Mouse (Mus musculus): Measurements from ENCODE around the gene Adtrp. TPM values are rescaled to one million over a fixed set of nuclear protein-coding genes. Genes with fewer than 3 reads are reported as not detected.
A peak's percentile ranks its signal among the peaks of the same experiment; 100 is the strongest.

The Adtrp gene
- 0.45 TPM in 1 of 2 replicates, not detected in the other for polyA plus RNA-seq (2014; fragmentation: Nextera tagmentation; extraction: Ambion mirVana)

DNA sequence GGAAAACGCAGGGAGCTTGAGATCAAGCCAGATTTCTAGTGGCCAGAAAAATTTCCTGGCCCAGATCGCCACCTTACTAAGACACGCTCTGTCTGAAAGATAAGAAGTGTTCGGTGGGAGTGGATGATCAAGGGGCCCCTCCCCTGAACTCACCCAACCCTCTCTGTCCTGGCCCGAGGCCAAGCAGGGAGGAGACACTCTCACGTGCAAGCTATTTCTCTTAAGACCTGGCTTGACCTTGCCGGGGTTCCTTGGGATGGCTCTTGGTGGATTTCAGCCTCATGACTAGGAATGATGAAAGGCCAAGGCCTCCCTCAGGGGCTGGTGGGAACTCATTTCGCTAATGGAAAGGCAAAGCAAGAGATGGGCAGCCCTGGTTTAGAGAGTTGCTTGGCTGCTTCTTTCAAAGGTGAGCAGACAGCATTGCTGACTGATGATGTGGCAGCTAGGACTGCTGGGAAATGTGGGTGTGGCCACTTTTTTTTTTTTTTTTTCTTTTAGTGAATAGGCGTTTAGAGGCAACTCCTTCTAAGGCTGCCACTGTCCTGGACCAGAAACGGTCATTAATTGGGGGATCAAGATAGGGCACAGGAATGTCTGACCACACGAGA lies at the start of gene Adtrp:
Gene Adtrp (minus strand): TSS at position 169 of the 611 bp plus-strand sequence.
- ATAC-seq (replicated peaks; ENCODE audit: insufficient number of reproducible peaks, low FRiP score, low TSS enrichment, low read depth) = no peak
- 74% methylated on average over 11 of the region's 11 CpGs for WGBS
- H3K4me1 ChIP-seq (ENCODE audit: control insufficient read depth, insufficient read depth, low read length) = no peaks in the 10 kb centered on the region

DNA sequence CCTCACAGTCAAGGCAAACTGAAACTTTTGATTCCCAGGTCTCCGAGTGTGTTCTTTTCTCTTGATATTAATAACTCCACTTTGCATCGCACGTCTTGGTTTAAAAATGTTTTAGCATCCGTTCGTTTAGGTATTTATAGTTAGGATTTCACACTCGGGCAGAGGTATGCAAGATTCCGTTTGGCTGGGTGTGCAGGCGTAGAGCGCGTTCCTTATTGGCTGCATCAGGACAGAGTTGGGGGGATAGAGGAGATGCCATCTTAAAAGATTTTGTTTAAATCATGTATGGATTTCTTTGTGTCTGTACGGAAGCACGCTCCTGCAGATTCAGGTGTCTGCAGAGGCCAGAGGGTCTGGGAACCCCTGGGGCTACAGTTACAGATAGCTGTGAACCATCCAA lies 44.5 kb upstream of the Adtrp start:
- H3K4me2 ChIP-seq (ENCODE audit: low read depth, low read length) = no peak overlapping the region
- DNase-seq (ENCODE audit: low spot score) = no peak
- 93% methylated on average over 12 of the region's 12 CpGs for WGBS
- H3K4me3 ChIP-seq (ENCODE audit: low read depth, low read length) = no peak overlapping the region
- no peaks in the 10 kb centered on the region for H3K4me1 ChIP-seq (ENCODE audit: control insufficient read depth, insufficient read depth, low read length)
- H3K36me3 ChIP-seq (replicated peaks; ENCODE audit: control insufficient read depth, insufficient read depth, low read depth, low read length) = no peaks in the 10 kb centered on the region
- H3K27ac ChIP-seq (replicated peaks; ENCODE audit: low read depth, low read length) = no peak overlapping the region
- no peaks in the 10 kb centered on the region for H3K9me3 ChIP-seq (replicated peaks; ENCODE audit: control insufficient read depth, low read length)
- H3K9ac ChIP-seq (replicated peaks; ENCODE audit: low read length) = no peak overlapping the region
- ATAC-seq (replicated peaks; ENCODE audit: insufficient number of reproducible peaks, low FRiP score, low TSS enrichment, low read depth) = no peak
- no peaks in the 10 kb centered on the region for H3K27me3 ChIP-seq (ENCODE audit: control insufficient read depth, insufficient read depth, low read length)

More for the DNA sequence above, at the start of gene Adtrp:
- Histone ChIP-seq H3K9ac (replicated peaks; ENCODE audit: low read length) (no peak within 1 kb of the TSS), H3K9me3 (replicated peaks; ENCODE audit: control insufficient read depth, low read length) (no peaks in the 10 kb centered on the region), H3K36me3 (replicated peaks; ENCODE audit: control insufficient read depth, insufficient read depth, low read depth, low read length) (no peaks in the 10 kb centered on the region), H3K4me2 (ENCODE audit: low read depth, low read length) (no peak within 1 kb of the TSS), H3K27ac (replicated peaks; ENCODE audit: low read depth, low read length) (no peak within 1 kb of the TSS), H3K4me3 (ENCODE audit: low read depth, low read length) (no peak within 1 kb of the TSS), H3K27me3 (ENCODE audit: control insufficient read depth, insufficient read depth, low read length) (no peaks in the 10 kb centered on the region)
- peak; percentile 10 for DNase-seq (ENCODE audit: low spot score)

GRCm38 (mm10) chr13:41890618-41891017 lies 43.1 kb upstream of the Adtrp start:
- Histone ChIP-seq H3K27me3 (ENCODE audit: control insufficient read depth, insufficient read depth, low read length) (no peaks in the 10 kb centered on the region), H3K4me1 (ENCODE audit: control insufficient read depth, insufficient read depth, low read length) (no peaks in the 10 kb centered on the region), H3K9me3 (replicated peaks; ENCODE audit: control insufficient read depth, low read length) (no peaks in the 10 kb centered on the region), H3K27ac (replicated peaks; ENCODE audit: low read depth, low read length) (no peak overlapping the region), H3K4me3 (ENCODE audit: low read depth, low read length) (no peak overlapping the region), H3K36me3 (replicated peaks; ENCODE audit: control insufficient read depth, insufficient read depth, low read depth, low read length) (no peaks in the 10 kb centered on the region), H3K4me2 (ENCODE audit: low read depth, low read length) (no peak overlapping the region), H3K9ac (replicated peaks; ENCODE audit: low read length) (no peak overlapping the region)
- WGBS = 92% methylated on average over 4 of the region's 4 CpGs
- ATAC-seq (replicated peaks; ENCODE audit: insufficient number of reproducible peaks, low FRiP score, low TSS enrichment, low read depth) (no peak), DNase-seq (ENCODE audit: low spot score) (no peak)

GRCm38 (mm10) chr13:41890111-41890600 lies 42.7 kb upstream of the Adtrp start:
- H3K4me3 ChIP-seq (ENCODE audit: low read depth, low read length) = no peak overlapping the region
- WGBS = 86% methylated on average over 2 of the region's 2 CpGs
- ATAC-seq (replicated peaks; ENCODE audit: insufficient number of reproducible peaks, low FRiP score, low TSS enrichment, low read depth) = no peak

GRCm38 (mm10) chr13:41888644-41889043 lies 41.2 kb upstream of the Adtrp start:
- Histone ChIP-seq H3K9me3 (replicated peaks; ENCODE audit: control insufficient read depth, low read length) (no peaks in the 10 kb centered on the region), H3K27ac (replicated peaks; ENCODE audit: low read depth, low read length) (no peak overlapping the region), H3K4me2 (ENCODE audit: low read depth, low read length) (no peak overlapping the region), H3K4me3 (ENCODE audit: low read depth, low read length) (no peak overlapping the region), H3K27me3 (ENCODE audit: control insufficient read depth, insufficient read depth, low read length) (no peaks in the 10 kb centered on the region), H3K36me3 (replicated peaks; ENCODE audit: control insufficient read depth, insufficient read depth, low read depth, low read length) (no peaks in the 10 kb centered on the region), H3K4me1 (ENCODE audit: control insufficient read depth, insufficient read depth, low read length) (no peaks in the 10 kb centered on the region), H3K9ac (replicated peaks; ENCODE audit: low read length) (no peak overlapping the region)
- DNase-seq (ENCODE audit: low spot score) = no peak
- 76% methylated on average over 2 of the region's 2 CpGs for WGBS
- no peak for ATAC-seq (replicated peaks; ENCODE audit: insufficient number of reproducible peaks, low FRiP score, low TSS enrichment, low read depth)

More at GRCm38 (mm10) chr13:41890111-41890600, 42.7 kb upstream of the Adtrp start:
- DNase-seq (ENCODE audit: low spot score) = no peak
- Histone ChIP-seq H3K4me1 (ENCODE audit: control insufficient read depth, insufficient read depth, low read length) (no peaks in the 10 kb centered on the region), H3K9ac (replicated peaks; ENCODE audit: low read length) (no peak overlapping the region), H3K4me2 (ENCODE audit: low read depth, low read length) (no peak overlapping the region), H3K27me3 (ENCODE audit: control insufficient read depth, insufficient read depth, low read length) (no peaks in the 10 kb centered on the region), H3K9me3 (replicated peaks; ENCODE audit: control insufficient read depth, low read length) (no peaks in the 10 kb centered on the region), H3K27ac (replicated peaks; ENCODE audit: low read depth, low read length) (no peak overlapping the region), H3K36me3 (replicated peaks; ENCODE audit: control insufficient read depth, insufficient read depth, low read depth, low read length) (no peaks in the 10 kb centered on the region)

GRCm38 (mm10) chr13:41886120-41886519 lies 38.6 kb upstream of the Adtrp start:
- Histone ChIP-seq H3K4me1 (ENCODE audit: control insufficient read depth, insufficient read depth, low read length) (no peaks in the 10 kb centered on the region), H3K27me3 (ENCODE audit: control insufficient read depth, insufficient read depth, low read length) (no peaks in the 10 kb centered on the region), H3K27ac (replicated peaks; ENCODE audit: low read depth, low read length) (no peak overlapping the region), H3K9me3 (replicated peaks; ENCODE audit: control insufficient read depth, low read length) (no peaks in the 10 kb centered on the region), H3K36me3 (replicated peaks; ENCODE audit: control insufficient read depth, insufficient read depth, low read depth, low read length) (no peaks in the 10 kb centered on the region), H3K9ac (replicated peaks; ENCODE audit: low read length) (no peak overlapping the region), H3K4me3 (ENCODE audit: low read depth, low read length) (no peak overlapping the region), H3K4me2 (ENCODE audit: low read depth, low read length) (no peak overlapping the region)
- DNase-seq (ENCODE audit: low spot score) (no peak), ATAC-seq (replicated peaks; ENCODE audit: insufficient number of reproducible peaks, low FRiP score, low TSS enrichment, low read depth) (no peak)
- 93% methylated on average over 4 of the region's 4 CpGs for WGBS

- ATAC-seq (replicated peaks; ENCODE audit: insufficient number of reproducible peaks, low FRiP score, low TSS enrichment, low read depth) = no peak
Measured at GRCm38 (mm10) chr13:41883665-41884291, 36.3 kb upstream of the Adtrp start.

DNA sequence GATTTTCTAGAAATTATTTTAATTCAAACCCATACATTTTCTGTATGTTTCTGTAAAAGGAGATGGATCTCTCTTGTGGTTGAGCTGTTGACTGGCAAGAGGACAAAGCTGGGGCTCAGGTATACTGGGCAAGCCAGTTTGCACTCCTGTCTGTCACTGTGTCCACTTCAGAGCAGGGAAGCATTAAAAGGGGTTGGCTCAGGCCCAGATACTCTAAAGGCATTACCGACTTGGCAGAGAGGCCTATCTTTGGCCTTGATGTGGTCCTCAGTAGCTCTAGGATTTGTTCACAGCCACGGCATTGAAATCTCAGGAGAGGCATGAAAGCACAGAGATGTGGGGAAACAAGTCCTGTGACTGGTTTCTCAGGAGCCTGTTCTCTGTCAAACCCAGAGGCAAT lies 33.7 kb upstream of the Adtrp start:
- DNase-seq (ENCODE audit: low spot score) (no peak), ATAC-seq (replicated peaks; ENCODE audit: insufficient number of reproducible peaks, low FRiP score, low TSS enrichment, low read depth) (no peak)
- no peaks in the 10 kb centered on the region for H3K36me3 ChIP-seq (replicated peaks; ENCODE audit: control insufficient read depth, insufficient read depth, low read depth, low read length)
- no peak overlapping the region for H3K4me2 ChIP-seq (ENCODE audit: low read depth, low read length)
- WGBS = 72% methylated on average over 2 of the region's 2 CpGs
- no peak overlapping the region for H3K4me3 ChIP-seq (ENCODE audit: low read depth, low read length)
- no peaks in the 10 kb centered on the region for H3K27me3 ChIP-seq (ENCODE audit: control insufficient read depth, insufficient read depth, low read length)
- H3K27ac ChIP-seq (replicated peaks; ENCODE audit: low read depth, low read length) = no peak overlapping the region
- H3K4me1 ChIP-seq (ENCODE audit: control insufficient read depth, insufficient read depth, low read length) = no peaks in the 10 kb centered on the region
- H3K9ac ChIP-seq (replicated peaks; ENCODE audit: low read length) = no peak overlapping the region
- no peaks in the 10 kb centered on the region for H3K9me3 ChIP-seq (replicated peaks; ENCODE audit: control insufficient read depth, low read length)

More at GRCm38 (mm10) chr13:41883665-41884291, 36.3 kb upstream of the Adtrp start:
- Histone ChIP-seq H3K9me3 (replicated peaks; ENCODE audit: control insufficient read depth, low read length) (no peaks in the 10 kb centered on the region), H3K4me2 (ENCODE audit: low read depth, low read length) (no peak overlapping the region), H3K36me3 (replicated peaks; ENCODE audit: control insufficient read depth, insufficient read depth, low read depth, low read length) (no peaks in the 10 kb centered on the region), H3K9ac (replicated peaks; ENCODE audit: low read length) (no peak overlapping the region), H3K4me3 (ENCODE audit: low read depth, low read length) (no peak overlapping the region), H3K27ac (replicated peaks; ENCODE audit: low read depth, low read length) (no peak overlapping the region), H3K4me1 (ENCODE audit: control insufficient read depth, insufficient read depth, low read length) (no peaks in the 10 kb centered on the region), H3K27me3 (ENCODE audit: control insufficient read depth, insufficient read depth, low read length) (no peaks in the 10 kb centered on the region)
- WGBS = 77% methylated on average over 4 of the region's 4 CpGs
- DNase-seq (ENCODE audit: low spot score) = no peak
